Mouse (Mus musculus): ENCODE measurements around the gene Txk.

Gene Txk

GRCm38 (mm10) chr5:72694684-72695083, 57.9 kb downstream of the Txk start:
- 81% methylated on average over 2 of the region's 2 CpGs for WGBS

GRCm38 (mm10) chr5:72690516-72690915, 62.1 kb downstream of the Txk start:
- 66% methylated on average over 5 of the region's 5 CpGs for WGBS

DNA sequence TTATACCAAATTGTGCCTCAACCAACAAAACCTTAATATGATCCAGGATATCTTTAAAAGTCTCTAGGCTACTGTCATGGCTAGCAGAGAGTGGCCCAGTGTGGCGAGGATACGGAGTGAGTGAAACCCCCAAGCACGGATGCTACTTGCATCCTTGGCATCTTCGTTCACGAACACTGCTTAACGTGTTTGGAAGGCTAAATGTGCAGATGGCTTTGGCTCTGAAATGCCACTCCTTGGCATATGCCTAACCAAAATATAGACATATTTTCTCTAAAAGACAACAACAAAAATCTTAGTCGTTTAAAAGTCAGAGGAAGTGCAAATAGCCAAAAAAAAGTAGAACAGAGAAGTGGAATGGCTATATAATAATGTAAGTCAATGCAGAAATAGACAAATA, 63.0 kb downstream of the Txk start:
- 75% methylated on average over 7 of the region's 7 CpGs for WGBS

GRCm38 (mm10) chr5:72681451-72681850, 71.1 kb downstream of the Txk start:
- 94% methylated on average over 6 of the region's 6 CpGs for WGBS

DNA sequence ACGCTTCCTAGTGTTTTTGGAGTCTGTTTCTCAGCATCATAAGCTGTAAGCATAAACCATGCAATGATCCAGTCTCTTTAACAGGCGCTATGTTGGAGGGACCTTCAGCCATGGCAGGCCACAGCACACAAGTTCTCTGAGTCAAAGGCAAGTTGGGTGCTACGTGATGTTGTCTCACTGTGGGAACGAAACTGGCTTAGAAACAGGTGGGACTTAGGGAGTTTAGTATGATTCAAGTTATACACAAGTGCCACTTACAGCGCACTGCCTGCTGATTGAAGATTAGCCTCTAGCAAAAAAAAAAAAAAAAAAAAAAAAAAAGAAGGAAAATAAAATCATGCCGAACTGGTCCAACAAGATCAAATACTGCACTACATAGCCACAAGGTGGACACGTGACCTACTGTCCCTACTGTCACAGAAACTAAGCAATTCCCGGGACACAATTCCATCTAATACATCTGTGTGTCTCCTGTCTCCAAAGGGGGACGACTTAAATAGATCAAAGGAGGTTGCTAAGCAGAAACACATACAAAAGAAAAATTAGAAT, 77.5 kb downstream of the Txk start:
- 76% methylated on average over 9 of the region's 9 CpGs for WGBS

GRCm38 (mm10) chr5:72671017-72671699, 81.4 kb downstream of the Txk start:
- 49% methylated on average over 8 of the region's 8 CpGs for WGBS

GRCm38 (mm10) chr5:72668351-72668750, 84.2 kb downstream of the Txk start:
- WGBS, result 73% methylated on average over 9 of the region's 9 CpGs

GRCm38 (mm10) chr5:72666428-72666827, 86.1 kb downstream of the Txk start:
- WGBS, result 80% methylated on average over 7 of the region's 7 CpGs

DNA sequence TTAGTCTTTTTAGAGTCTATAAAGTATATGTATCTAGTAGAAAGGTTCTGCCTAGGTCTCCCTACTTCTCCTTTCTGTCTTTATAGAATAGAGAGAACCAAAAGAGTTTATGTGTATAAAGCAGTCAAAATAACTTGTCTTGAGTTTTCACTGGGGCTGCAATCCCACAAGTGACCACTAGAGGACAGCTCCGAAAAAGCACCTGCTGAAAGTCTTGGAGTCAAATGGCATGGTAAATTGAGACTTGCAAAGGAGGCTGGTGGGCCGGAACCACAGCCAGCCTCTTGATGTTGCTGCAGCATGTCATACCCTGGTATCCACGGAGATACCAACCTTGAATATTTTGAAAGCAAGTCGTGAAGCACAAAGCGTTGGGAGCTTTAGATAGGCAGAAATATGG, 87.3 kb downstream of the Txk start:
- 33% methylated on average over 5 of the region's 5 CpGs for WGBS

DNA sequence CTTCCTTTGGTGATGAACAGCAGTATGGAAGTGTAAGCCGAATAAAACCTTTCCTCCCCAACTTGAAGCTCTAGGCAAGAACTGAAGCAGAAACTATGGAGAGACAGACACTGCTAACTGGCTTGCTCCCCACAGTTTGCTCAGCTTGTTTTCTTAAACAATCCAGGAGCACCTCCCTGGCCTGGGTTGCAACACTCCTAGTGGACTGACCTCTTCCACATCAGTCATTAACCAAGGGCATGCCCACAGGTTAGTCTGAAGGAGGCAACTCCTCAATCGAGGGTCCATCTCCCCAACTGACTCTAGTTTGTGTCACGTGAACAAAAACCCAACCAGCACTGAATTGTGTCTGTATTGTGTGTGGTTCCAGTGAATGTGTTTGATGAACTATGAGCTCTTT, 87.7 kb downstream of the Txk start:
- 47% methylated on average over 3 of the region's 3 CpGs for WGBS

DNA sequence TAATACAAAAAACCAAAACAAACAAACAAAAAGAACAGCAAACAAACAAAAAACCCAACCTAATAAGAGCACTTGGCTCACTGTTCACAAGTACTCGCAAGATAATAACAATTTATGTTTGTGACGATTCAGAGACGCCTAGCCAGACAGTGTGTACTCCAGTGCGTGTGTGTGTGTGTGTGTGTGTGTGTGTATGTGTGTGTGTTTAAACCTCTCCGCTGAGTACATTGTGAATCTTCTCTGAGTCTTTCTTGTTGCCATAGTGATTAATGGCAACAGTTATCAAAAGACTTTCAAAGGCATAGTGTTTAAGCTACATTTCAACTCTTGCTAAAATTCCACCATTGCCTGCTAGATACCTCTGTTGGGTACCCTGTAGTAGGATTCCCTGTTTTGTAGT, 88.5 kb downstream of the Txk start:
- 80% methylated on average over 5 of the region's 5 CpGs for WGBS

DNA sequence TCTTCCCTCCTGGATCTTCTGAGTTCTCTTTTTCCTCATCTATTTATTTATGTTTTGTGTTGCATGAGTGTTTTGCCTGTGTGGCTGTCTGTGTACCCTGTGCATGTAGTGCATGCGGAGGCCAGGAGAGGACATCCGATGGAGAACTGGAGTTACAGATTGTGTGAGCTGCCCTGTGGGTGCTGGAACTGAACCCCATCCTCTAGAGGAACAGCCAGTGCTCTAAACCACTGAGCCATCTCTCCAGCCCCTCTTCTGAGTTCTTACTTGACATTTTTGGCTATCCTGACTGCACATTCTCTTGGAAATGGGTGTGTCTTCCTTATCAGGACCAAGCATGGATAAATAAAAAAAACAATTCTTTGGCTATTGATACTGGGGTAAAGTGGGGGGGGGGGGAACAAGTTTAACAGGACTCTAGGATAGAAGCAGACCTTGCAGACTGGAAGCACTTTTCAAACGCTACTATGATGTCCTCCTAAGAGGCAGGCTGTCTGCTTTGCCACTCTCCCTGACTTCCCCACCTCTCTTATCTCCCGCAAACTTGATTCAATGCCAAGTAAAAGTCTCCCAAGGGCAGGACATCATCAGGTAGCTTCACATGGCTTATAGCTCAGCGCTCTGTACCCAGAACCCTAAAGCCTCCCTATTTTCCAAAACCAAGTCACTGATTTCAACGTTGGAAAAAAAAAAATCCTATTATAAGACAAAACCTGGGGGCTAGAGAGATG, 91.4 kb downstream of the Txk start:
- WGBS, result 88% methylated on average over 6 of the region's 6 CpGs

- WGBS, result 83% methylated on average over 13 of the region's 13 CpGs
Measured at GRCm38 (mm10) chr5:72658375-72658774, 94.2 kb downstream of the Txk start.

- WGBS, result 67% methylated on average over 7 of the region's 7 CpGs
Measured at GRCm38 (mm10) chr5:72656270-72656791, 96.2 kb downstream of the Txk start.

DNA sequence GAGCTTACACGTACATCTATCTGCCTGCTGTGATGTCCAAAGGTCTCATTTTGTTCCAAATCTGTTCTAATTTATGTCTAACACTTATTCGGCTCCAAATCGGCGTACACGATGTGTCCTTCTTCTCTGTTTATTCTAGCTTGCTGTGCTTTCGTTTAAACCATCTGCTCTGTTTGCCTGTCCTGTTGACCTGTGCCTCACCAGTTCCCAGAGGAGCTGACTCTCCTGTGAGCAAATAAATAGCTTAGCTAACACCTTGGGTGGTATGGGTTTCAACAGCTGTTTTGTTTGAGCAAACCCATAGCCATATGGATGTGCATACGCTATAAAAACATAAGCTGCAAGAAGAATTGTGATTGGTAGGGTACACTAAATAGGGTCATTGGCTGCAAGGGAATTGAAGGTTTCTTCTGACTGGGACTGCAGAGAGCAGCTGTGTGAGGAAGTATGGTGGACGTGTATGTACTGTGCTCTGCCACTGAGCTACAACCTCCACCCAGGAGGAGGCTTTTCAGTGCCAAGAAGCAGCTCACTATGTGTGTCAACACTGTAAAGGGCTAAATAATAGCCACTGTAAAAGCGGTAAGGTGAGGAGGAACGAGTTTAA, 99.4 kb downstream of the Txk start:
- 81% methylated on average over 10 of the region's 10 CpGs for WGBS

DNA sequence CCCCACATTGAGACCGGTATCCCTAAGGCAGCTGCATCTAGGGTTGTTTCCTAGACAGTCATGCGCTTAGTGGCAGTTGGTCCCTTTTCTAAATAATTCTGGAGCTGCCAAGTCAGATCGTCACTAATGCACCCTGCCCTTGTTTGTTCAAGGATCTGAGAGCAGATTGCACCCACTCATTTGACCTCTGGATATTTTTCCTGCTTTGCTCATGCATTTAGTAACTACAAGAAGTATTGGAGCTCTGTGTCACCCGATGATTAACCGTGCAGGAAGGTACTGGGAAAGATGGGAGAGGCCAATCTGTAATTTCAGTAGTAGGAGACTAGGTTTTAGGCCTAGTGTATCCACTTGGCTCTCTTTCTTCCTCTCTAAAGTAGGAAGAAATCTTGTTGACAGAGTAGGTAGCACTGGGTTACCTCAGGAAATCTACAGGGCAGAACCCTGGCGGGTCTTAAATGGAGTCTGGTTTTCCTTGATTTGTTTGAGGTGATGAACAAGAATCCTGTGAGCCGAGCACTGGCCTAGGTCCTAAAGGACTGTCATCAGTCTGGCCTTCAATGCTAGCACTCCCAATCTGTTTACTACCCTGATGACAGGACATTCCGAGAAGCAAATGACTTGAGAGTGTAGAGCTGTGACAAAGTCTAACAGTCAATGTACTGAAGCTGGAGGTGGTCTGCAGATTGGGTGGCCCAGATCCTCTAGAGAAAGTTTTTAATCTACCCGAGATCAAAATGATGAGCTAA, 103.4 kb downstream of the Txk start:
- 92% methylated on average over 9 of the region's 9 CpGs for whole genome bisulfite sequencing

GRCm38 (mm10) chr5:72647958-72648595, 104.5 kb downstream of the Txk start:
- WGBS, result 9% methylated on average over 18 of the region's 18 CpGs

DNA sequence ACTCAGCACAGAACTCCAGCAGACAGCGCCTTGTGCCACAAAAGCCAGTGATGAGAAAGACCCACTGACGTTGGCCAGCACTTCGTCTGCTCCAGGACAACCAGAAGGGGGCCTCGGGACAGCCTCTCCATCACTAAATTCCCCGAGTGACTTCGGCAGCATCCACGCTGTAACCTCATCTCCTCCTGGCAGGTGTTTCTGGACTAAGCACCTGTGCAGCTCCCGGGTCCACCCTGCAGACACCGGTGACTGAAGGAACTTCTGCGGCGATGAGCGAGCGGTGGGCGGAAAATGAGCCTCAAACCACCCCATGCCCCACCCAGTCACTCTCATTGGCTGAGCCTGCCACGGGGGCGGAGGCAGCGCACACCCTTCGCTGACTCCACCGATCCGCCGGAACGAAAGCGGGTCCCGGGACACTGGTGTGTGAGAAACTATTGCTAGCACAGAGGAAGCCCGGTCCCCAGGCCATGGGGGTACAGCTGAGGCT, 105.1 kb downstream of the Txk start, which contains the start of gene Nipal1:
TSS of gene Nipal1 (plus strand) at position 378 of the 490 bp plus-strand sequence.
- 2% methylated on average over 25 of the region's 25 CpGs for WGBS

DNA sequence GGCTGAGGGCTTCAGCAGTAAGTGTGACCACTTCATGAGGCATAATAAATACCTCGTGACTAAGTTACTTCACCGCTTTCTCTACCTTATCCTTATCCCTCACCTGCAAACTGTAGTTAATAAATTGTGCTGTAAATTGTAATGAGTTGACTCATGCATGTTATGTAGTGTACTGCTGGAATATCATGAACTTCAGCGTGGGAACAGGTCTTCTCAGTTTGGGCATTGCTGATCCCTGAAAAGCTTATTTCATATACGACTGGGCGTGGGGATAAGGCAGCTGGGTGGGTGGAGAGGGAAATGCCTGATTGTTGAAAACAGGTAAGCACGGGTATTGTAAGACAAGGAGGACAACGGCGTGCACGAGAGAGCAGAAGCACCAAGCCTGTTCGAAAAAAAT, 105.6 kb downstream of the Txk start:
- WGBS, result 25% methylated on average over 10 of the region's 10 CpGs

- 39% methylated on average over 10 of the region's 10 CpGs for WGBS
Measured at GRCm38 (mm10) chr5:72646131-72646530, 106.4 kb downstream of the Txk start.
